Mouse (Mus musculus): ENCODE measurements around the gene Txlnb.

- TF ChIP-seq CTCF (IDR thresholded peaks at IDR 0.05; ENCODE audit: extremely low read depth, insufficient read depth, low read length), result no peak
- TF ChIP-seq POLR2A (IDR thresholded peaks at IDR 0.05; ENCODE audit: extremely low read depth, insufficient read depth, low read length), result no peak
Observed at GRCm38 (mm10) chr10:17769856-17770255, 26.2 kb upstream of the Txlnb start.

Data from cortical plate, adult 2 months (tissue).